Mouse (Mus musculus) liver, embryonic 15.5 days (tissue): Measurements from ENCODE around the gene Plekhg4. TPM values are rescaled to one million over a fixed set of nuclear protein-coding genes. Genes with fewer than 3 reads are reported as not detected.

ENCODE experiments used
- ATAC-seq: fragments of 200-750 bp; cut with Nextera tagmentation; 2 replicates; pipeline ENCODE4 v1.8.0; 2017; ENCODE audit warnings: moderate number of reproducible peaks, mild to moderate bottlenecking, moderate library complexity; ENCODE audit not compliant: insufficient read depth
- H3K27ac ChIP-seq: fragments of 300-500 bp; sonication (generic); replicated peaks from 2 replicates; pipeline ENCODE4 v1.5.1; 2015; ENCODE audit warnings: mild to moderate bottlenecking, inconsistent platforms
- H3K27me3 ChIP-seq: fragments of 300-500 bp; sonication (generic); 2 replicates; pipeline ENCODE4 v1.6.1; 2015; ENCODE audit warnings: mild to moderate bottlenecking, inconsistent platforms
- H3K36me3 ChIP-seq: fragments of 300-500 bp; sonication (generic); replicated peaks from 2 replicates; pipeline ENCODE4 v1.6.1; 2015; ENCODE audit warnings: moderate library complexity, mild to moderate bottlenecking, inconsistent platforms
- H3K4me1 ChIP-seq: fragments of 300-500 bp; sonication (generic); replicated peaks from 2 replicates; pipeline ENCODE4 v1.6.1; 2015; ENCODE audit warnings: inconsistent platforms
- H3K4me2 ChIP-seq: fragments of 300-500 bp; sonication (generic); 2 replicates; pipeline ENCODE4 v1.6.1; 2015; ENCODE audit warnings: moderate library complexity, mild to moderate bottlenecking, inconsistent platforms
- H3K4me3 ChIP-seq: fragments of 300-500 bp; sonication (generic); replicated peaks from 2 replicates; pipeline ENCODE4 v1.5.1; 2015; ENCODE audit warnings: mild to moderate bottlenecking, inconsistent platforms
- H3K9ac ChIP-seq: fragments of 300-500 bp; sonication (generic); 2 replicates; pipeline ENCODE4 v1.6.1; 2015; ENCODE audit warnings: moderate library complexity, mild to moderate bottlenecking, inconsistent platforms
- H3K9me3 ChIP-seq: fragments of 300-500 bp; sonication (generic); replicated peaks from 2 replicates; pipeline ENCODE4 v1.6.1; 2016; ENCODE audit warnings: inconsistent platforms
- WGBS: fragments of 180-500 bp; shearing (Covaris S2); methylation state at CpG from one replicate; pipeline ENCODE4 v1.1.7; 2015; ENCODE audit warnings: mixed read lengths; ENCODE audit not compliant: insufficient replicate concordance; 5-methylcytosine and 5-hydroxymethylcytosine counted together
- polyA plus RNA-seq: library from polyadenylated mRNA; unstranded; fragments of >200 nt; fragmentation: Nextera tagmentation; extraction: Ambion mirVana; gene quantifications from 2 replicates; pipeline ENCODE4 v1.2.1, GENCODE M21; 2015

The Plekhg4 gene
- polyA plus RNA-seq, 1 experiment from 2014 or later = not detected

- H3K4me1 ChIP-seq = peaks cover 4% of the 10 kb centered on the region; the same call in 1 of the 2 replicates
- no peak for ATAC-seq
- H3K36me3 ChIP-seq = no peaks in the 10 kb centered on the region
- 0 out of 2 replicates have a peak, but pooled peaks cover 11% of the 10 kb centered on the region for H3K27me3 ChIP-seq
- H3K9me3 ChIP-seq = no peaks in the 10 kb centered on the region
- 70% methylated on average over 19 of the region's 19 CpGs for WGBS
- no peak overlapping the region for H3K9ac ChIP-seq
- no peak overlapping the region for H3K4me2 ChIP-seq
- no peak overlapping the region for H3K27ac ChIP-seq
- no peak overlapping the region for H3K4me3 ChIP-seq
Observed at GRCm38 (mm10) chr8:105378673-105379072, 5.6 kb downstream of the Plekhg4 start.

- H3K27ac ChIP-seq = no peak overlapping the region
- H3K9me3 ChIP-seq = no peaks in the 10 kb centered on the region
- H3K4me1 ChIP-seq = no peaks in the 10 kb centered on the region
- no peak overlapping the region for H3K4me3 ChIP-seq
- no peaks in the 10 kb centered on the region for H3K36me3 ChIP-seq
- H3K27me3 ChIP-seq = 0 out of 2 replicates have a peak, but pooled peaks cover 11% of the 10 kb centered on the region
- H3K4me2 ChIP-seq = no peak overlapping the region
- WGBS = 72% methylated on average over 12 of the region's 12 CpGs
- ATAC-seq = no peak
- no peak overlapping the region for H3K9ac ChIP-seq
Observed at GRCm38 (mm10) chr8:105380308-105380707, 7.2 kb downstream of the Plekhg4 start.

- H3K27me3 ChIP-seq = no peaks in the 10 kb centered on the region
- WGBS = 75% methylated on average over 2 of the region's 2 CpGs
- H3K27ac ChIP-seq = no peak overlapping the region
- no peak overlapping the region for H3K9ac ChIP-seq
- no peak overlapping the region for H3K4me2 ChIP-seq
- no peaks in the 10 kb centered on the region for H3K9me3 ChIP-seq
- ATAC-seq = no peak
- no peaks in the 10 kb centered on the region for H3K36me3 ChIP-seq
- H3K4me3 ChIP-seq = no peak overlapping the region
- no peaks in the 10 kb centered on the region for H3K4me1 ChIP-seq
Observed at GRCm38 (mm10) chr8:105384070-105384469, 11.0 kb downstream of the Plekhg4 start.

DNA sequence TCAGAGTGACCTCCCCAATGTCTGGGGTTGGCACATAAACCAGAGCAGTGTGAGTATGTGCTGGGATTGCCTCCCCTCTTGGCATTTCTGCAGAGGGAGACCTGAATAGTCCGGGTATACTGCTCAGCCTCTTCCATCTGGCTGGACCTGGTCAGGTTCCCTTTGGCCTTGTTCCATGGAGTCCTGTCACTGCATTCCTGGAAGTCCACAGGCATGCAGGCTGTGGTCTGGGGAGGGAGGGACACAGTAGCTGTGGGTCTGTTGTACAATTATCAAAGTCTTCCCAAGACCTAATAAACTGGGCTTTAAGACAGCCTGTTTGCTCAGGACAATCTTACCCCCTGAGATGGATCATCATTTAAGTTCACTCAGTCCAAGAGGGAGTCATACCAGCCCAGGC is 14.1 kb downstream of the Plekhg4 start:
- H3K9me3 ChIP-seq = no peaks in the 10 kb centered on the region
- whole genome bisulfite sequencing = 30% methylated on average over 1 of the region's 1 CpGs

GRCm38 (mm10) chr8:105389096-105389495 is 16.0 kb downstream of the Plekhg4 start:
- ATAC-seq = no peak
- H3K36me3 ChIP-seq = no peaks in the 10 kb centered on the region
- WGBS = 49% methylated on average over 6 of the region's 6 CpGs

More for the DNA sequence above, 14.1 kb downstream of the Plekhg4 start:
- Histone ChIP-seq H3K36me3 (no peaks in the 10 kb centered on the region), H3K9ac (no peak overlapping the region), H3K27ac (no peak overlapping the region), H3K4me1 (no peaks in the 10 kb centered on the region), H3K27me3 (no peaks in the 10 kb centered on the region), H3K4me2 (no peak overlapping the region), H3K4me3 (no peak overlapping the region)
- ATAC-seq = no peak

GRCm38 (mm10) chr8:105393089-105393787 is 20.2 kb downstream of the Plekhg4 start:
- Histone ChIP-seq H3K27ac (no peak overlapping the region), H3K9me3 (no peaks in the 10 kb centered on the region), H3K9ac (no peak overlapping the region), H3K4me2 (no peak overlapping the region), H3K27me3 (peaks cover 6% of the 10 kb centered on the region; the same call in 1 of the 2 replicates), H3K36me3 (no peaks in the 10 kb centered on the region), H3K4me1 (no peaks in the 10 kb centered on the region), H3K4me3 (no peak overlapping the region)
- no peak for ATAC-seq
- WGBS = 64% methylated on average over 12 of the region's 12 CpGs

More at GRCm38 (mm10) chr8:105389096-105389495, 16.0 kb downstream of the Plekhg4 start:
- Histone ChIP-seq H3K4me1 (no peaks in the 10 kb centered on the region), H3K9me3 (no peaks in the 10 kb centered on the region), H3K9ac (no peak overlapping the region), H3K4me3 (no peak overlapping the region), H3K27ac (no peak overlapping the region), H3K4me2 (no peak overlapping the region), H3K27me3 (no peaks in the 10 kb centered on the region; the same call in 1 of the 2 replicates)

- H3K9ac ChIP-seq = no peak overlapping the region
- H3K9me3 ChIP-seq = no peaks in the 10 kb centered on the region
- no peak overlapping the region for H3K4me3 ChIP-seq
- H3K27ac ChIP-seq = no peak overlapping the region
- ATAC-seq = no peak
- H3K27me3 ChIP-seq = peaks cover 6% of the 10 kb centered on the region; the same call in 1 of the 2 replicates
- no peaks in the 10 kb centered on the region for H3K36me3 ChIP-seq
- 66% methylated on average over 7 of the region's 7 CpGs for WGBS
- H3K4me2 ChIP-seq = no peak overlapping the region
- H3K4me1 ChIP-seq = no peaks in the 10 kb centered on the region
Observed at GRCm38 (mm10) chr8:105393915-105394314, 20.8 kb downstream of the Plekhg4 start.

DNA sequence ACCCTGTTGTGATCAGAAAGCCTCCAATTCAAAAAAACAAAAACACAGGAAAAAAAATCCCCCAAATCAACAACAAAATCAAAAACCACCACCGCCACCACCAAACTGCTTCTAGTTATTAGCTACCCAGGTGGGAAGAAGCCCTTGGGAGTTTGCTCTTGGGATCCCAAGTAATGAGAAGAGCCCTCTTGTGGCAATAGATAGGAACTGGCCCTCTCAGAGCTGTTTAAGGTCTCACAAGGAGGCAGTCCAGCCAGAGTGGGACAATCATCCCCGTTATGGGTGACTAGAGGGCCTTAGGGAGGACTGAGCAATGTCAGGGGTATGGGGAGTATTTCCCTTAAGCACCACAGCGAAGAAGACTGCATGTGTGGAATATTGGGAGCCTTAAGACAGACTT is 24.7 kb downstream of the Plekhg4 start:
- H3K36me3 ChIP-seq = no peaks in the 10 kb centered on the region
- peaks cover 6% of the 10 kb centered on the region; the same call in 1 of the 2 replicates for H3K27me3 ChIP-seq
- H3K4me3 ChIP-seq = no peak overlapping the region
- no peak overlapping the region for H3K9ac ChIP-seq
- H3K4me1 ChIP-seq = no peaks in the 10 kb centered on the region
- H3K4me2 ChIP-seq = no peak overlapping the region
- no peaks in the 10 kb centered on the region for H3K9me3 ChIP-seq
- H3K27ac ChIP-seq = no peak overlapping the region
- 27% methylated on average over 3 of the region's 3 CpGs for WGBS
- ATAC-seq = no peak

- no peak for ATAC-seq
- 0 out of 2 replicates have a peak, but pooled peaks cover 4% of the 10 kb centered on the region for H3K27me3 ChIP-seq
- 57% methylated on average over 5 of the region's 5 CpGs for WGBS
- no peaks in the 10 kb centered on the region for H3K9me3 ChIP-seq
- no peak overlapping the region for H3K27ac ChIP-seq
- H3K4me3 ChIP-seq = no peak overlapping the region
- no peak overlapping the region for H3K4me2 ChIP-seq
- no peaks in the 10 kb centered on the region for H3K4me1 ChIP-seq
- no peaks in the 10 kb centered on the region for H3K36me3 ChIP-seq
- no peak overlapping the region for H3K9ac ChIP-seq
Observed at GRCm38 (mm10) chr8:105400016-105400415, 26.9 kb downstream of the Plekhg4 start.

DNA sequence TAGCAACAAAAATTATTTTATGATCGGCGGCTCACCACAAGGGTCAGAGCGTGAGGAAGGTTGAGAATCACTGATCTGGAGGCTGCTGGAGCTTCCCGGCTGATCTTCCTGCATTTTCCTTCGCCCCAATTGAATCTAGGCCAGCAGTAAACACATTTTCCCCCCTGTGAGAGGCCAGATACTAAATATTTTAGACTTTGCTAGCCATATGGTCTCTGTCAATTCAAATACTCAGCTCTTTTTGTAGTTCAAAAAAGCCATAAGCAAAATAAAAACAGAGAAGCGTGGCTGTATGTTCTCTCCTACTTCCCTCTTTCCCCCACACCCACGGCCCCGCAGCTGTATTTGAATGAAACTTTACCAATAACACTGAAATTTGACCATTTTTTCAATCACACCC is 30.4 kb downstream of the Plekhg4 start:
- WGBS = 66% methylated on average over 8 of the region's 8 CpGs
- no peak overlapping the region for H3K9ac ChIP-seq

DNA sequence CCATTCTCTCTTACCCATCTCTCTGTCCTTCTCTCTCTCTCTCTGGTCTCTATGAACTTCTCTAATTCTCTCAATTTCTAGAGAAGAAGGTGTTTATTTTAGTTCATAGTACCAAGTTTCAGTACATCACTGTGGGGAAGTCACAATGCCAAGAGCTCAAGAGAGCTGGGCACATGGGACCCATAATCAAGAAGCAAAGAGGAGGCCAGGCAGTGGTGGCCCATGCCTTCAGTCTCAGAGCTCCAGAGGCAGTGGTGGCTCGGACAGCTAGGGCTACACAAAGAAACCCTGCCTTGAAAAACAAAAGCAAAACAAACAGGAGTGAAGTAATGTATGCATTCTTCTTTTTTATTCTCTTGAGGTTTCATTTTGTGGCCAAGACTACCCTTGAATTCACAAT is 31.4 kb downstream of the Plekhg4 start:
- Histone ChIP-seq H3K4me2 (no peak overlapping the region), H3K4me3 (no peak overlapping the region), H3K27ac (no peak overlapping the region), H3K9ac (no peak overlapping the region), H3K36me3 (no peaks in the 10 kb centered on the region), H3K27me3 (no peaks in the 10 kb centered on the region), H3K9me3 (no peaks in the 10 kb centered on the region), H3K4me1 (no peaks in the 10 kb centered on the region)
- no peak for ATAC-seq
- WGBS = 48% methylated on average over 1 of the region's 1 CpGs

More for the DNA sequence above, 30.4 kb downstream of the Plekhg4 start:
- Histone ChIP-seq H3K9me3 (no peaks in the 10 kb centered on the region), H3K27me3 (no peaks in the 10 kb centered on the region), H3K36me3 (no peaks in the 10 kb centered on the region), H3K4me3 (no peak overlapping the region), H3K27ac (no peak overlapping the region), H3K4me1 (no peaks in the 10 kb centered on the region), H3K4me2 (no peak overlapping the region)
- ATAC-seq = no peak
